Mouse (Mus musculus) cerebellum, adult 2 months (tissue): ENCODE measurements at regions not wholly inside any gene's neighbourhood (a gene's known extent, or its start where the extent isn't known, plus 50 kb on each side); places are given as distances from the start of the nearest gene placed in this dataset.

Source experiments
- CTCF ChIP-seq: fragments of 200-500 bp; IDR thresholded peaks from 2 replicates; pipeline ENCODE4 v1.5.1; 2011; ENCODE audit warnings: low read depth, mild to moderate bottlenecking, control low read depth, low read length, moderate library complexity, borderline replicate concordance; ENCODE audit not compliant: insufficient read depth
- POLR2A ChIP-seq: fragments of 200-500 bp; IDR thresholded peaks from 2 replicates; pipeline ENCODE4 v1.6.1; 2011; ENCODE audit warnings: low read length, control low read depth, borderline replicate concordance; ENCODE audit not compliant: insufficient read depth

DNA sequence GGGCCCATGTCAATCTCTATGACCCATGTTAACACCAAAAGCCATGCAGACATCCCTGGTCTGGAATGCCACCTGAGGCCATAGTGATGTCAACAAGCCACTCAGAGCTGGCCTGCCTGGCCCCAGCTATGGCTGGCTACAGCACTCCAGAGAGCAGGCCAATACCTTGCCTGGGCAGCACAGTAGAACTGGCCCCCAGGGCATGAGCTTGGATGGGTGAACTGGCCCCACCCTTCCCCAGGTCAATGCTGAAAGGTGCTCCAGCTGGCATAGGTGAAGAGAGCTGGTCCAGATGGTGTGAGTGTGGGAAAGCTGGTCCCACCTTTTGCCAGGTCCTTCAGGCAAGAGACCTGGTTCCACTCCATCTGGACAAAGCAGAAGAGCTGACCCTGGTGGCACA is 132.2 kb downstream of the Nfkbiz start:
- TF ChIP-seq CTCF (no peak), POLR2A (no peak)
